Mouse (Mus musculus) neural tube, embryonic 12.5 days (tissue): ENCODE data around the gene Iqschfp. TPM values are rescaled to one million over a fixed set of nuclear protein-coding genes. Genes with fewer than 3 reads are reported as not detected.

Experiments used
- ATAC-seq: fragments of 200-750 bp; cut with Nextera tagmentation; 2 replicates; pipeline ENCODE4 v1.8.0; 2017; ENCODE audit warnings: low read depth, mild to moderate bottlenecking, moderate TSS enrichment, moderate library complexity; ENCODE audit not compliant: low FRiP score
- H3K27ac ChIP-seq: fragments of 300-500 bp; sonication (generic); 2 replicates; pipeline ENCODE4 v1.5.1; 2016
- H3K27me3 ChIP-seq: fragments of 300-500 bp; sonication (generic); replicated peaks from 2 replicates; pipeline ENCODE4 v1.6.1; 2016; ENCODE audit warnings: mild to moderate bottlenecking
- H3K36me3 ChIP-seq: fragments of 300-500 bp; sonication (generic); 2 replicates; pipeline ENCODE4 v1.6.1; 2016; ENCODE audit warnings: mild to moderate bottlenecking
- H3K4me1 ChIP-seq: fragments of 300-500 bp; sonication (generic); 2 replicates; pipeline ENCODE4 v1.6.1; 2016
- H3K4me2 ChIP-seq: fragments of 300-500 bp; sonication (generic); replicated peaks from 2 replicates; pipeline ENCODE4 v1.6.1; 2016; ENCODE audit warnings: mild to moderate bottlenecking
- H3K4me3 ChIP-seq: fragments of 300-500 bp; sonication (generic); 2 replicates; pipeline ENCODE4 v1.5.1; 2016
- H3K9ac ChIP-seq: fragments of 300-500 bp; sonication (generic); 2 replicates; pipeline ENCODE4 v1.6.1; 2016; ENCODE audit warnings: mild to moderate bottlenecking
- H3K9me3 ChIP-seq: fragments of 300-500 bp; sonication (generic); 2 replicates; pipeline ENCODE4 v1.6.1; 2016; ENCODE audit warnings: mild to moderate bottlenecking
- WGBS: fragments of 180-500 bp; shearing (Covaris S2); methylation state at CpG from one replicate; pipeline ENCODE4 v1.1.7; 2016; 5-methylcytosine and 5-hydroxymethylcytosine counted together
- polyA plus RNA-seq: library from polyadenylated mRNA; unstranded; fragments of >200 nt; fragmentation: Nextera tagmentation; extraction: Ambion mirVana; gene quantifications from 2 replicates; pipeline ENCODE4 v1.2.1, GENCODE M21; 2016

The Iqschfp gene
- polyA plus RNA-seq, 1 experiment from 2014 or later, result 1.3 TPM

DNA sequence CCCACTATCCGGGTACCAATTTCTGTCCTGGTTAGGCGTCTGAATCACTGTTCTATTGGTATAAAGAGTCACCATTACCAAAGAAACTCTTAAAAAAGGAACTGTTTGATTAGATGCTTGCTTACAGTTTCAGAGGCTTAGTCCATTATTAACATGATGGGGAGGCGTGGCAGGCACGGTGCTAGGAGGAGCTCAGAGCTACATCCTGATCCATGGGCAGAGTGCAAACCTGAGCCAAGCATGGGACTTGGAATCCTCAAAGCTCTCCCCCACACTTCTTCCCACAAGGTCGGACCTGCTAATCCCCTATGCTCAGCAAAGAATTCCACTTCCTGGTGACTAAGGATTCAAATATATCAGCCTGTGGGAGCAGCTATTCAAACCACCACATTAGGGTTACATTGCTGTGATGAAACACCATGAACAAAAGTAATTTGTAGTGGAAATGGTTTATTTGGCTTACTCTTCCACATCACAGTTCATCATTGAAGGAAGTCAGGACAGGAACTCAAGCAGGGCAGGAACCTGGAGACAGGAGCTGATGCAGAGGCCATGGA lies 777.5 kb downstream of the Iqschfp start:
- Histone ChIP-seq H3K27ac (no peak overlapping the region), H3K4me1 (no peaks in the 10 kb centered on the region), H3K4me3 (no peak overlapping the region), H3K36me3 (no peaks in the 10 kb centered on the region), H3K27me3 (no peaks in the 10 kb centered on the region), H3K9ac (no peak overlapping the region), H3K4me2 (no peak overlapping the region), H3K9me3 (no peaks in the 10 kb centered on the region)
- no peak for ATAC-seq
- WGBS, result 87% methylated on average over 5 of the region's 5 CpGs

DNA sequence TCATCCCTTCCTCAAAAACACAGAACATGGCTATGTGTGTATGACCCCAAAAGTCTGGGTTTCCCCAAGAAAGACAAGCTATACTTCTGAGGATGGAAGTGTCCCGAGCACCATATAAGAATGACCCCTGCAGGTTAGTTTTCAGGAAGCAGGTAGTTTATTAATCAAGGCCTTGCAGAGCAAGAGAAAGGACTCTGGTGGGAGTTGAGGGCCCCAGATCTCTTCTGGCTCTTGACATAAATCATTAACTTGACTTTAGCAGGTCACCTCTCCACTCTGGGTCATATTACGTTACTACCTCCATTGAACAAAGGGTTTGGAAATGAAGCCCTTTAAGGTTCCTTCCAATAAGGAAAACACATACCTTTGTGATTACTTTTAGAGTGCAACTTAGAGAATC lies 782.7 kb downstream of the Iqschfp start:
- Histone ChIP-seq H3K27me3 (no peaks in the 10 kb centered on the region), H3K9me3 (no peaks in the 10 kb centered on the region), H3K4me3 (no peak overlapping the region), H3K4me2 (no peak overlapping the region), H3K36me3 (no peaks in the 10 kb centered on the region), H3K27ac (no peak overlapping the region), H3K9ac (no peak overlapping the region), H3K4me1 (no peaks in the 10 kb centered on the region)
- WGBS, result 78% methylated on average over 2 of the region's 2 CpGs
- ATAC-seq, result no peak

DNA sequence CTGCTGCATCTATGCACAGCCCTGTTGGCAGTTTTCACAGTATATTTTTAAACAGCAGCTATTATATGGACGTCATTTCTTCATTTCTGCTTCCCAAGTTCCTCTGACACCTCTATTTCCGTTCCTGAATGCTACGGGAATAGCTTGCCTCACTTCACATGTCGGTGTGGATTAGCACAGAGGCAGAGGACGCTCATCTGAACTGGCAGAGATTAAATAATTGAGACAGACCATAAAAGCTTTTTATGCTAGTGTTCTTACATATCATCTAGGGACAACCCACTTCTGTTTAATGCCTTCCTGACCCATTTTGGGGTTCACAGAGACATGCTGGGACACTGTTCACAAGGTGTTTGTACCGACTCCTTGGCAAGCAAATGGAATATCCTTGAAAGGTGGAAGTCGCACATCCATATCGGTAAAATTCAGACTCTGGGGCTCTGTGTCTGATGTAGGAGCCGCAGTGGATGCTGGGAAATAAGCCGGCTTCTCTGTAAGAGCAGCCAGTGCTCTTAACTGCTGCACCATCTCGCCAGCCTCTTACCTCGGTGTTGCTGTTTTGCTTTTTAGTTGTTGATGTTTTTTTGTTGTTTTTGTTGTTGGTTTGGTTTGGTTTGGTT lies 783.3 kb downstream of the Iqschfp start:
- Histone ChIP-seq H3K36me3 (no peaks in the 10 kb centered on the region), H3K4me2 (no peak overlapping the region), H3K9ac (no peak overlapping the region), H3K27me3 (no peaks in the 10 kb centered on the region), H3K27ac (no peak overlapping the region), H3K9me3 (no peaks in the 10 kb centered on the region), H3K4me1 (no peaks in the 10 kb centered on the region), H3K4me3 (no peak overlapping the region)
- no peak for ATAC-seq
- 90% methylated on average over 12 of the region's 12 CpGs for WGBS

Other genes starting within 250 kb of the Iqschfp start
- gene Iqcj, start within 50 bp of the Iqschfp start, polyA plus RNA-seq, result 0.22 and 0.52 TPM in 2 replicates
- gene Schip1, start 172.6 kb downstream of the Iqschfp start, polyA plus RNA-seq, result 112 and 113 TPM in 2 replicates